19 mouse cellular contexts compared by ENCODE assay signal in the genomic region with DNA sequence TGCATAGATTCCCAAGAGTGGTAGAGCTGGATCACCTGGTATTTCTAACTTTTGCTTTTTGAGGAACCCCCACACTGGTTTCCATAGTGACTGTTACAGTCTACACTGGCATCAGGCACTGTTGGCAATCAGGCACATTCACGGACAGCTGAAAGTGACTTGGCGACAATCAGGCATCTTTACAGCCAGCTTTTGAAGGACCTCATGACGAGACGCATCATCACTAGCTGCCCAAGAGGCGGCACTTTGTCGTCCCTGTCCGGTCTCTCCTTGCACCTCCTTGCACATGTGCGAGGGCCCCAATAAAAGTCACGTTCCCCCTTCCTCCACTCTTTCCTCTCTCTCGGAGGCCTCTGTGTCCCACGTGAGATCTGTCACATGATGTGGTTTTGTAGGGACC. TPM values are rescaled to one million over a fixed set of nuclear protein-coding genes. Genes with fewer than 3 reads are reported as not detected.
DNase-seq lines count a peak whose midpoint lies in the region; TF ChIP-seq lines count a peak whose summit lies in the region.
"Had no signal": no experiment of that assay in that cellular context is flagged by ENCODE, and none has a peak within 500 bp of the region (broad histone marks: within the 10 kb centered on the region; RNA-seq: fewer than 3 reads in every experiment).

No protein-coding gene starts in this region.

- H3K27me3 ChIP-seq in testis, adult 2 months (ENCODE audit: control insufficient read depth, insufficient read depth, low read length): no peaks in the 10 kb centered on the region
- H3K27me3 ChIP-seq: embryonic facial prominence, embryonic 12.5 days; hindbrain, embryonic 15.5 days; limb, embryonic 15.5 days; megakaryocyte, embryonic 14.5 days had no signal

- TF ChIP-seq POLR2A in testis, adult 2 months (IDR thresholded peaks at IDR 0.05; ENCODE audit: control insufficient read depth, low read depth, low read length): peak; percentile 45; the same call in 1 of the 2 replicates

- peak; percentile 22 for DNase-seq in gastrocnemius, adult 2 months
- no peak for DNase-seq in gastrocnemius, postnatal 10 days
- no peak for DNase-seq in testis, postnatal 10 days (ENCODE audit: low spot score)
- peak; percentile 46 to 54 for DNase-seq in layer of hippocampus, postnatal 10 days (ENCODE audit: low spot score in 2 of 2)
- no peak for DNase-seq in embryo, embryonic 10.5 days (ENCODE audit: low spot score)
- DNase-seq in gastrocnemius, adult 8-10 months (ENCODE audit: low spot score in 2 of 2): no peak
- DNase-seq: B cell, adult 2 months; heart, postnatal 10 days; kidney, adult 18-20 months; kidney, postnatal 10 days; liver, postnatal 0 days; lung, postnatal 14 days had no signal

- H3K36me3 ChIP-seq in testis, adult 2 months (ENCODE audit: control insufficient read depth, insufficient read depth, low read length): no peaks in the 10 kb centered on the region
- H3K36me3 ChIP-seq: embryonic facial prominence, embryonic 12.5 days; heart, embryonic 10.5 days; hindbrain, embryonic 15.5 days; limb, embryonic 15.5 days had no signal

- H3K4me3 ChIP-seq in gastrocnemius, adult 2 months: peak overlapping the region; percentile 42
- peak overlapping the region; percentile 25 for H3K4me3 ChIP-seq in testis, adult 2 months (ENCODE audit: control insufficient read depth, low read depth, low read length)
- H3K4me3 ChIP-seq: embryonic facial prominence, embryonic 12.5 days; heart, embryonic 10.5 days; hindbrain, embryonic 15.5 days; limb, embryonic 15.5 days; megakaryocyte, embryonic 14.5 days had no signal

- H3K4me1 ChIP-seq in testis, adult 2 months (ENCODE audit: control insufficient read depth, insufficient read depth, low read length): peaks cover 4% of the 10 kb centered on the region
- H3K4me1 ChIP-seq: embryonic facial prominence, embryonic 12.5 days; heart, embryonic 10.5 days; hindbrain, embryonic 15.5 days; limb, embryonic 15.5 days; megakaryocyte, embryonic 14.5 days had no signal

- no peak for TF ChIP-seq CTCF in gastrocnemius, adult 2 months (IDR thresholded peaks at IDR 0.05)
- TF ChIP-seq CTCF in testis, adult 2 months (IDR thresholded peaks at IDR 0.05; ENCODE audit: control insufficient read depth, insufficient read depth, insufficient replicate concordance, low read depth, low read length): no peak

- H3K27ac ChIP-seq in gastrocnemius, adult 2 months: no peak overlapping the region
- H3K27ac ChIP-seq in testis, adult 2 months (ENCODE audit: control insufficient read depth, insufficient read depth, low read depth, low read length): no peak overlapping the region
- H3K27ac ChIP-seq: embryonic facial prominence, embryonic 12.5 days; heart, embryonic 10.5 days; hindbrain, embryonic 15.5 days; limb, embryonic 15.5 days had no signal

- intact Hi-C loops in gastrocnemius, adult 2 months (cut with DNase I): no loop called here

RNA-seq across cellular contexts. Expression of gene Ccdc149, which starts 32.8 kb away (rescaled TPM):
- 1 to 10 TPM; 1.2 to 1.6 TPM for total RNA-seq in gastrocnemius, adult 2 months (2021)
- 1 to 10 TPM; 3.8 to 4.7 TPM for total RNA-seq in gastrocnemius, postnatal 10 days (2021)
- polyA plus RNA-seq in testis, adult 2 months (2012; rRNA removed): 0.45 and 0.52 TPM in 2 replicates
- total RNA-seq in layer of hippocampus, postnatal 10 days (2021): 10 to 100 TPM; 37.0 to 39.8 TPM
- total RNA-seq in gastrocnemius, adult 8-10 months (2022): 1 to 10 TPM in 2 of 4 experiments, under 1 TPM in 2; 0.41 to 1.7 (median 1.2) TPM
- total RNA-seq: common myeloid progenitor, adult 5-6 weeks had no signal

Comparison
In these comparisons a context has a peak if more than half of its experiments do, and no peak if none do; other contexts are left out.
1. DNase-seq: peak in gastrocnemius, adult 2 months (single experiment) and layer of hippocampus, postnatal 10 days (2 of 2); none in gastrocnemius, postnatal 10 days (single experiment), testis, postnatal 10 days (single experiment), embryo, embryonic 10.5 days (single experiment) and gastrocnemius, adult 8-10 months (0 of 2).
2. RNA of gene Ccdc149, which starts 32.8 kb away (total RNA-seq): 37.0 to 39.8 TPM in layer of hippocampus, postnatal 10 days; 3.8 to 4.7 TPM in gastrocnemius, postnatal 10 days, 0.41 to 1.7 TPM in gastrocnemius, adult 8-10 months and 1.2 to 1.6 TPM in gastrocnemius, adult 2 months; every median in the first group is over 4 times any median in the second.